Mouse (Mus musculus): ENCODE results near the gene Cul3. TPM values are rescaled to one million over a fixed set of nuclear protein-coding genes. Genes with fewer than 3 reads are reported as not detected.

Cul3 gene
- polyA plus RNA-seq, 1 experiment from 2014 or later = 25.5 TPM

- Histone ChIP-seq H3K4me1 (no peaks in the 10 kb centered on the region), H3K27ac (no peak overlapping the region), H3K4me3 (no peak overlapping the region), H3K36me3 (no peaks in the 10 kb centered on the region), H3K27me3 (no peaks in the 10 kb centered on the region), H3K9me3 (no peaks in the 10 kb centered on the region), H3K4me2 (replicated peaks) (no peak overlapping the region), H3K9ac (no peak overlapping the region)
- ATAC-seq (ENCODE audit: insufficient number of reproducible peaks, insufficient read depth, low FRiP score, low TSS enrichment) = no peak; the same call in 1 of the 2 replicates
- 48% methylated on average over 3 of the region's 3 CpGs for WGBS
Measured at GRCm38 (mm10) chr1:80224839-80225412, 115.4 kb downstream of the Cul3 start.

GRCm38 (mm10) chr1:80221151-80221550 lies 119.1 kb downstream of the Cul3 start:
- Histone ChIP-seq H3K4me3 (no peak overlapping the region), H3K9me3 (no peaks in the 10 kb centered on the region), H3K4me2 (replicated peaks) (no peak overlapping the region), H3K4me1 (peaks cover 6% of the 10 kb centered on the region; the same call in 1 of the 2 replicates), H3K27ac (no peak overlapping the region), H3K27me3 (no peaks in the 10 kb centered on the region), H3K36me3 (no peaks in the 10 kb centered on the region), H3K9ac (no peak overlapping the region)
- WGBS = 70% methylated on average over 4 of the region's 4 CpGs
- no peak for ATAC-seq (ENCODE audit: insufficient number of reproducible peaks, insufficient read depth, low FRiP score, low TSS enrichment)

DNA sequence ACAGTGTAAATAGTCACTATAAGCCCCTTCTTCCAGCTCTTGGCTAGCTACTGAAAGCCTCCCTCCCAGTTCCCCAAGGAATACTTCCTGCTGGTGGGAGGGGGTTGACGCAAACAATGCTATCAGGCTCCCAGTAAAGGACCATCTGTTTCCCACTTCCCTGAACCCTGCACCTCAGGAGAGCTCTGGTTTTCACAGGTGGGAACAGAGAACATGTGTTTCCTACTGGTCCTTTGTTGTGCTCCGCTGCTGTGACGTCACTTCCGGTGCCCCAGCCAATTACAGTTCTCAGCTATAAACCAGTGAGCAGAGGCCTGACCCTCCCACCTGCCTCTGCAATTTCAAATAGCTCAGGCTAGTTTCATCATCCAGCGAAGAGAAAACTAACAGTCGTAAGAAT lies 122.0 kb downstream of the Cul3 start, which contains the start of gene Fam124b:
Gene Fam124b (minus strand): TSS at position 206 of the 400 bp plus-strand sequence.
- no peak within 1 kb of the TSS for H3K9ac ChIP-seq
- WGBS = 73% methylated on average over 6 of the region's 6 CpGs
- H3K27ac ChIP-seq = no peak within 1 kb of the TSS
- ATAC-seq (ENCODE audit: insufficient number of reproducible peaks, insufficient read depth, low FRiP score, low TSS enrichment) = peak; percentile 71; the same call in 1 of the 2 replicates
- peaks cover 6% of the 10 kb centered on the region; the same call in 1 of the 2 replicates for H3K4me1 ChIP-seq
- H3K4me2 ChIP-seq (replicated peaks) = no peak within 1 kb of the TSS
- no peaks in the 10 kb centered on the region for H3K27me3 ChIP-seq
- no peaks in the 10 kb centered on the region for H3K36me3 ChIP-seq
- H3K4me3 ChIP-seq = no peak within 1 kb of the TSS
- H3K9me3 ChIP-seq = no peaks in the 10 kb centered on the region

Other genes starting within 250 kb of the Cul3 start
- 0.70 and 0.77 TPM in 2 replicates for gene Fam124b, start 122.0 kb downstream of the Cul3 start, polyA plus RNA-seq (2016; fragmentation: Nextera tagmentation; extraction: Ambion mirVana)
- gene Gm45261, start 121.0 kb upstream of the Cul3 start, polyA plus RNA-seq (2016; fragmentation: Nextera tagmentation; extraction: Ambion mirVana) = not detected in 2 replicates